Mouse (Mus musculus): ENCODE measurements around the gene Nrxn1. TPM values are rescaled to one million over a fixed set of nuclear protein-coding genes. Genes with fewer than 3 reads are reported as not detected.

Gene Nrxn1
- total RNA-seq, 1 experiment from 2014 or later = 0.47 TPM

DNA sequence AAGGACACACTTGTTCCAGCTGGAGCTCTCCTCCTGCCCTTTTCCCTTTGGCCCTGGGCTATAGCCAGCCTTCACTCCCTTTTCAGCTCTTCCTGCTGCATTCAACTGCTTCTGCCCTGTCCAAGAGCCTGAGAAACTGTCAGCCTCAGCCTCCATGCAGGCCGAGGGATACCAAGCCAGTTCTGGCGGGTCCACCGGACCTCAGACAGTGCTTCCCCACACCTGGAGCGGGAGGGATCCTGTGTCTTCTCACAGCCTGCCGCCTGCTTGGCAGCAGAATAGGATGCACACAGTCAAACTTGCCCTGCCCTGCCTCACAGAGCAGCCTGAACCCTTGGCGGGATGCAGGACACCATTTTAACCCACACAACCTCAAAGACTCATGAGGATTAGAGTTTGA is 698.3 kb downstream of the Nrxn1 start:
- ATAC-seq (ENCODE audit: extremely low read depth, insufficient number of reproducible peaks, low FRiP score, poor library complexity, severe bottlenecking) = no peak

DNA sequence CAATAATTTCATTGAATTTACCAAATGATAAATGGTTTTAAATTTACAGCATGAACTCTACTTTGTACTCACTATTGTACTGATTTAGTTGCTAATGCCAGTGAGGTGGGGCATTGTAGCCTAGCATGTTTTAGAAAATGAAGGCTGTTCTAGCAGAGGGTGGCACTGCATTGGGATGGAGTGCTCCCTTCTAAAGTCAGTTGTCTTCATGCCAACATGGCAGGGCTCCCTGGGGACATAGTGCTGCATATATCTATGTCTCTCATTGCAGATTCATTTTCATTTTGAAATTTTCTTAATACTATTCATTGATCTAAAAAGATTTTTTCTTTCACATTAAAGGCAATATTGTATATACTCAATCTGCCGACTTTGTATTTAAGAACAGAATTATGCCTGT is 700.1 kb downstream of the Nrxn1 start:
- no peak for ATAC-seq (ENCODE audit: extremely low read depth, insufficient number of reproducible peaks, low FRiP score, poor library complexity, severe bottlenecking)

DNA sequence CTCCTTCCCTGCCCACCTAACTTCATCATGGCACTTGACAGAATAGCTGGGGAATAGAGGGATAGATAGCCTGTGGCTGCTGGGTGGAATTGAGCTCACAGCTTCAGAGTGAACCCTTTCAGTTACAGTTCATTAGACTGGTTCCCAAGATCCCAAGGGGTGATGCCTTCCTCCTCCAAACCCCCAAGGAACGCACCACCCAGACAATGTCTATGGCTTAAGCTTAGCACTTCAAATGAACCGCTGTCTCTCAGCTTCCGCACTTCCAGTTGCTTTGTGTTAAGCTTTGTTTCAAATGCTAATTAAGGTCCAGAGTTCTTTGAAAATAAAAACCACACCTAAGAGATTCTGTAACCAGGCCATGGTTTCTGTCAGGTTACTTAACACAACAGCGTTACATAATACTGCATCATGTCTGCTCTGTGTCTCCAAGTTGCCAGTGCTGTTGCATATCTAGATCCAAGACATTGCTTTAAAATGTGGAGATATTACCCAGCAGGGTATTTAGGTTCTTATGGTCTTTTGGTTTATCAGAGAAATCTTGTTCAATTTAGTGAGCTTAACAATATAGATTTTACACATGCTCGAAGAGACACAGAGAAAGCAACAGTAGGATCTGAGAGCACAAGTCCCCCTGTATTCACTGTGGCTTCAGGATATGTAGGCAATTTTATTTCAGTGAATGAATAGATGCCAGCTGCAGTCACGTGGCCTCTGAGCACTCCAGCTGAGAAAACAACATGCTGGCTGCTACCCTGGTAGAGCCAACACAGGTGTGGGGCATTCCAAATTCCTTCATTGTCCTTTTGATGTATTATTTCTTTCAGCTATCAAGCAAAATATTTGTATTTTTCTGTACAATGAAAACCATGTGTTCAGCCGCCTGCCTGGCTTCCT is 702.3 kb downstream of the Nrxn1 start:
- no peak for ATAC-seq (ENCODE audit: extremely low read depth, insufficient number of reproducible peaks, low FRiP score, poor library complexity, severe bottlenecking)

DNA sequence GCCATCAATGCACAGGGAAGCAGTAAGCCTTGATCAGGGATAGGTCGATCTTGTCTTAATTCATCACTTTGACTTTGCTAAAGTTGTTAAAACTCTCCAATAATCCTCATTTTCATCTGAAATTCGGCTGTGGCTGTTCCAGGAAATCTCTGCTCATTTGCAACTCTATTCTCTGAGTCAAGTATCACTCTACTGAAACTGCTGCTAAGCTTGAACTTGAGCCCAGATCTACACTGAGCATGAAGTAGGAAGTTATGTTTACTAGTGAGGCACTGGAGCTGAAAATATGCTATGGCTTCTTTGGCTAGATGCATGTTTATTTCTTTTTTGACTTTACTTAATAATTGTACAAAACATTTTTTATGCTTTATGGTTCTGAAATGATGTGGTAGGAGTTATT is 708.0 kb downstream of the Nrxn1 start:
- ATAC-seq (ENCODE audit: extremely low read depth, insufficient number of reproducible peaks, low FRiP score, poor library complexity, severe bottlenecking) = no peak

DNA sequence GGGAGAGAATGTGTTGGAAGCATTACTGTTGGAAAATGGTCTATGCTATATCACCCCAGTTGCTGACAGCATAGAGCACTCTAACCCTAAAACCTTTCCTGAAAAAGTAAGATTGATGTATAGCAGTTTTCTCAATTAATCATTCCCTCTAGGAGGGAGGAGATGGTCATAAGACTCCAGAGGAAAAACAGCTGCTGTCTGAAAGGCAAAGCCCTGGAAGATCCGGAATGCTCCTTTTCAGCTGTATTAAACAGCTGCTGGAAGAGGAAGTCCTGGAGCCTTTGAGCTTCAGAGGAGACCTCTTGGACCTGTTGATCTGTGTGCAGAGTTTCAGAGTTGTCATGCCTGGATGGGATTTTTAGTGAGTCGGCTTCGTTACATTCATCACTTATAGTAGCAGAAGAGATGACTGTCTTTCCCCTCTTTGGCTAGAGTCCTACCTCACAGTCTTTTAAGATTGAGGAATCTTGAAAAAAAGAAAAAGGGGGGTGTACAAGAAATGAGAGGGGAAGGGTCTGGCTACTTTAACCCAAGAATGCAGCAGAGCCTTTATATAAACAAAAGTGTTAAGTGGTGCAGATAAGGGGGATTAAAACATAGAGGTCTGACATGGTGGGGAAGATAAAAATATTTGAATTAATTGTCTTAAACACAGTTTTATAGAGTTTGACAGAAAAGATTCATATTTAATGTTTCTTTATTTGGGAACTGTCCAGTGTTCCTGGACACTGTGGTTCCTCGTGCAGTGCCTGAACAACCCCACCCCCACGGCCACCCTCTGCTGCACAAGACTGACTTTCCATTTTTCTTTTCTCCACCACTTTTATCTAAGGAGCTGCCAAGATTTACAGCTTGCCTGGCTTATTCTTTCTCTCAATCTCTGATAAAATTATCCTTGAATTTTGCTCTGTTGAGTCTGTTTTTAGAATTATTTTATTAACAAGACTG is 710.1 kb downstream of the Nrxn1 start:
- no peak for ATAC-seq (ENCODE audit: extremely low read depth, insufficient number of reproducible peaks, low FRiP score, poor library complexity, severe bottlenecking)

DNA sequence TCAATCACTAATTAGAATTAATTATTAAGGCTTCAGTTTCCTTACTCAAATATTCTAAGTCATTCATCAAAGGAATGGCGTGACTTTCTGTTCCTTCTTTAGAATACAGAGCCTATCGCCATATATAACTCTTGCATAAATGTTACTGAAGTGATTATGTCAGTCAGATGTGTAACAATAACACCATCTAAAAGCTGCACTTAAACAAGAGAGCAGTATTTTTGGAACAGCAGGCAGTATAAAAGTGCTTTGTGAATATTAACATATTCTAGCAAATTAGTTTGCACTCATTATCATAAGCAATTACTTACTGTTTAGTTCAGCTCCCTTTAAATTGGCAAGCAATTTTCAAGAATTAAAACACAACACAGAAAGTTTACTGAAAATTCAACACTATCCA is 716.3 kb downstream of the Nrxn1 start:
- ATAC-seq (ENCODE audit: extremely low read depth, insufficient number of reproducible peaks, low FRiP score, poor library complexity, severe bottlenecking) = no peak

DNA sequence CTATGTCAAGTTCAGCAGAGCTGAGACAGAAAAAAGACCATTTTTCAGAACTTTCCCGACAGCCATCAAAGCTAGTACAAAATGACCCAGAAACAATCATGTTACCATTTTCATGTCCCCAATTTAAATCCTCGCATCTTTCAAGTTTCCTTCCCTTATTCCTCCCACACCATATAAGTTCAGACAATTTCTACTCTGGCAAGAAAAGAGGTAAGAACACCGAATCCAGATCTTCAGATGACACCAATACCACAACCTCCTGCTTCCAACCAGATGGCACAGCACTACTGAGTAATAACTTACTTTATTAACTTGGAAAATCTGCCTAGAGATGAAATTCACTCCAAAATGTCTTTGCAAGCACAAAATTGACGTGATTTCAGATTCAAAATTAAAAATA is 730.7 kb downstream of the Nrxn1 start:
- no peak for ATAC-seq (ENCODE audit: extremely low read depth, insufficient number of reproducible peaks, low FRiP score, poor library complexity, severe bottlenecking)

DNA sequence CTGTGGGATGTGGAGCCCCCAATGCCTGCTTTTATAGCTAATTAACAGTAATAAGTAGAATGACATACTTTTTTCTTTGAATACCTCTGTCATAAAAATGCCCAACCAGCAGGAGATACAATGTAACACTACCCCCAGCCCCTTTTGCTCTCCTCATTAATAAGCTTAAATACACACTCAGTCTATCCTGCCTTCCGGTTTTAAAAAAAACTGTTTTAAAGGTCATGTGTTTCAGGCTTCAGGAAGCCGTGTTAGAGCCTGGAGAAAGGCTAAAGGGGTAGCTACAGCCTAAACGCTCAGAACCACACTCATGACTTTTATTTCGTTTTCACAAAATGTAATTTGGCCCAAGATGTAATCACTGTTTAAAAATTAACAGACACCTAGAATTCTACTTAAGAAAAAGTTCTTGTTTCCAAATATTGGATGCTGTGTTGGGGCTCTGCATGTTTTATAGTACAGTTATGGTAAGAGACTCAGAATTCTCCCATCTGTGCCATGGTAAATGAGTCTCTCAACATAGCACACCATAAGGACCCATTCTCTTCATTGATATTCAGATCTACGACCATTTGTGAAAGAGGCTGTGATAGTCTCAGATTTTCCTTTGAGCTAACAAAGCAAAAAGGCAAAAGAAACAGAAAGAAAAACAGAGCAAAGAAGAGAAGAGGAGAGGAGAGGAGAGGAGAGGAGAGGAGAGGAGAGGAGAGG is 743.3 kb downstream of the Nrxn1 start:
- ATAC-seq (ENCODE audit: extremely low read depth, insufficient number of reproducible peaks, low FRiP score, poor library complexity, severe bottlenecking) = no peak

DNA sequence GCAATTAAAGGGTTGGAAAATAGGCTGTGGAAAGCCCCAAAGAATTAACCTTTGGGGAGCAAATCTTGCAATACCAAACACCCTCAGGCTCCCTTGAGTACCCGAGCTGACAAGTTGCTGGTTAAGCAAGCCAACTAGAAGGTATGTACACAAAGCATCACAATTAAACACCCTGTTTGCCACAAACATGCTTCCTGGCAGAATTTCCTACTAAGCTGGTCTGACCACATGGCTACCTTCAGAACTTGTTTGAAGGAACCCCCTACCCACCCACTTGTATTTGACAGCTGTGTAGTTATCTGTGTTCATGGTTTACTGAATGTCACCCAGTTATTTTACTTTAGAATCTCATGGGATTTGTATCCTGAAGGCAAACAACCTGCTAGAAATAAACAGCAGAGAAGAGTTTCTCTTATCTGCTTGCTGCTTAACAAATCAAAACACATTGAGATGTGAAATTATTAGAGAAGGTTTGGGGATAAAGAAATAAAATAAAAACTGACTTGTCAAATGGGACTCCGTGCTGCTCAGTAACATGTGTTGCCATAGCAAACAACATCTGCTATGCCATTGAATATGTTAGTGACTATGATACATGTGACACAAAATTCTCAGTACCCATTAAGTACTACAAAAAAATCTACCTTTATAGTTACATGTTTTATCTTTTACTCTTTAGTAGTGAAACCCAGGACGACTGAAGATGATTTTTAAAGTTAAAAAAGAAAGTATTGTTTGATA is 746.0 kb downstream of the Nrxn1 start:
- ATAC-seq (ENCODE audit: extremely low read depth, insufficient number of reproducible peaks, low FRiP score, poor library complexity, severe bottlenecking) = no peak

DNA sequence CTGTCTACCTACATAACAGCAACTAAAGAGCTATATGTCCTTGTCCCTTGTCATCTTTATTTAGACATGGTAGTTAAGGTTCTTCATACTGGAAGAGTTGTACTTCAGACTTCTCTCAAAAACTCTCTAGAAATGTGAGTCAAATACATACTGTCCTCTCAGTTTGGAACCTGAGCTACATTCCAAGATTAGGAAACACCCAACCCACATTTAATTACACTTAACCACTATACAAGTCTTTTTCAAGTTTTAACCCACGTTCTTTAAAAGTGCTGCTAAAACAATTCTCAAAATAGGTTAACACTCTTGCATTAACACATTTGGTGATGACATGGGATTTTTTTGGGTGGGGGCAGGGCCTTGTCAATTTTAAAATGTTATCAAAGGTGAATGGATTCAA is 759.4 kb downstream of the Nrxn1 start:
- no peak for ATAC-seq (ENCODE audit: extremely low read depth, insufficient number of reproducible peaks, low FRiP score, poor library complexity, severe bottlenecking)

DNA sequence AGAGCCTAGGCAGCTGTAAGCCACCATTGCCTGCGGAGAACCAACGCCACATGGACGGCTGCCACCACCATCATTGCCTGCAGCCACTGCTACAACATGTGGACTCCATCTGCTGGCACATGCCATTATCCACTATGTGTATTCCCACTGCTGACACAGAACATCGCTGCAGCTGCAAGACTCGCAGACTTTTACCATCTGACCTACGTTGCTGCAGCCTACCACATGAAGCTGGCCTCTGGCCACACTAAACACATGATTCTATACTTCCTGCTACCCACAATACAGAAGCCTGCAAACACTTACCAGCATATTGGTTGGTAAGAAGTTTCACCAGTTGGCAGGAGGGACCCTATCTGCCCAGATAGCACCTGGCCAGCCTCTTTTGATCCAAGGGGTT is 769.2 kb downstream of the Nrxn1 start:
- no peak for ATAC-seq (ENCODE audit: extremely low read depth, insufficient number of reproducible peaks, low FRiP score, poor library complexity, severe bottlenecking)

DNA sequence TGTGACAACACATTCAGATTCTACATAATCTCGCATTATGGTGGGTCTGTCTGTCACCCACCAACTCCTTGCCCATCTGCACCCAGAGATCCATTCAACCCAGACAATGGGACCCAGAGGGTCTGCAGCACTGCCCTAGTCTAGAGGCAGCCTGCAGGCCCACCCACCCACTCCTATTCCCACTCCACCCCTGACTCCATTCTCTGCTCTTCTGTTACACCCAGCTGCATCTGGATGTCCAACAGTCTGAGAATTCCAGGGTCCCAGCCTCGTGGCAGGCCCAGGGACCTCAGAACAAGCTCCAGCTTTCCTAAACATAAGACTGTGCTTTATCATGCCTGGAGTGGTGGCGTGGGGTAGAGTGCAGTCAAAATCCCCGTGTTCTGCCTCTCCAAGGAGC is 820.6 kb downstream of the Nrxn1 start:
- ATAC-seq (ENCODE audit: extremely low read depth, insufficient number of reproducible peaks, low FRiP score, poor library complexity, severe bottlenecking) = no peak

DNA sequence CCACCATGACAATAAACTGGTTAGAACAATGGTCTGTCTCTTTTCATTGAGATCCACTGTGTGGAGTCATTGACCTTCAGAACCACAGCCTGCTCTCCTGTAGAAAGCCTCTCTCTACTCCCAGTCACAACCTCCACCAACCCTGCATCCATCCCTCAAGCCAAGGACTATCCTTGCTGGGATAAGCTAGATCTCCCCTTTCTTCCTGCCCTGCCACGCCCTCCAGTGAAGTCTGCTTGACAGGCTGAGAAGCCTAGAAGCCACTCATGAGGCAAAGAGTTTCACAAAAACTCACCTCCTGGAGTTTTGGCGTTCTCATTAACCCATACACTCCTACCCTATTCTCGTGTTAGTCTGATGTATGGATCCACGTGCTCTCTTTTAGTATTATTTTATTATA is 821.7 kb downstream of the Nrxn1 start:
- ATAC-seq (ENCODE audit: extremely low read depth, insufficient number of reproducible peaks, low FRiP score, poor library complexity, severe bottlenecking) = no peak

DNA sequence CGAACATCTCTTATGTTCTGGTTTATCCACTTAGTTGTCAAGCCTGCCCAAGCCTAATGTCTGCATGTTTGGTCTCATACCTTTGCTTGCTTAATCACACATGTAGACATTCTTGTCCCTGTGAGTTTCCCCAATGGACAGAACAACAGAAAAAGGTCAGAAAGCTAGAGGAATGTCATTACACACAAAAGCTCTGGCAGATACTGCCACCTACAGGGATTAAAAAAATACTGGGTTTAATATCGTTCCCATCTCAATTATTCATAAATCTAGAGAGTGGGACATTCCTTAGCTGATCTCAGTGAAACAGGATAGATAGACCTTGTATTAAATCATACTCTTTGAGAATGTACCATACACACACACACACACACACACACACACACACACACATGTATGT is 823.7 kb downstream of the Nrxn1 start:
- ATAC-seq (ENCODE audit: extremely low read depth, insufficient number of reproducible peaks, low FRiP score, poor library complexity, severe bottlenecking) = no peak

DNA sequence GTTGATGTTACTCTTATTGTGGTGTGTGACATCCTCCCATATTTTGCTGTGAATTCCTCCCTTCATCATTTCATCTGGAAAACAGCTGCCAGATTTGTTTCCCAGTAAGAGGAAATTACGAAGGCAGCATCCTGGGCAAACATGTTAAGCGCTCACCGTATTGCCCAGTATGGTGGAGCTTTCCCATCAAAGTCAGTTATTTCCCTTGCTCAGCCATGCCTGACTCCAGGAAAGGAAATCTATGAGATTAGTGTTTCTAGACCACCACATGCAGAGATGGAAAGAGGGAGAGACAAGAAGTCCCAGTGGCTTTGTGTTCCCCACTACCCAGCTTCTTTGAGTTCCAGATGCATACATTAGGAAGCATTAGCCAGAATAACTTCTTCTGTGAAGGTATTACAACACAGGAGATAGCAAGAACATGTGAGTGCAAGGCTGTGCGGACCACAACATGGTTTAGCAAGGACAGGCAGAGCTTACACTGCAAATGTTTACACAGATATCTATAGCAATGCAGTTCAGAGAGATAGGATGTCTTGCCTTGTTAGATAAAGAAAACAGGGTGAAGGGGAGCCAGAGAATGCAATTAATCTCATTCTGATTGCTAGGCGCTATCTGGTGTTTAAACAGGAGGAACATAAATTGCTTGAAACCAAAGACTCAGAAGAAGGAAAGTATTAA is 839.3 kb downstream of the Nrxn1 start:
- ATAC-seq (ENCODE audit: extremely low read depth, insufficient number of reproducible peaks, low FRiP score, poor library complexity, severe bottlenecking) = no peak

DNA sequence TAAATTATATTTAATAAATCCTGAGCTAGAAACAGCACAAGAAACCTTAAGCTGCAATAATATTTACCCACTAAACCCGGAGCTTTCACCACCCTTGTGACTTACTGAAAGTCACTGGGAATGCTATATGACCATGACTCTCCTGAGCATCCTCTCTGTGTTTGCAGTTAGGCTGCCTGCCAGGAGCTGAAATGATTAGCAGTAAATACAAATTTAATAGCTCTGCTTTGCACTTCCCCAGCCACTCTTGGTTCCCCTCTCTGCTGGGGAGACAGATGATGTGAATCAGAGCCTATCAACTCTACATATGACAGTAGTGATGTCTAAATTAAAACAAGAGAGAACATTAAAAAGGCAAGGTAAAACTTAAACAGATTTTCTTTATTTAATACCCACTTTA is 840.7 kb downstream of the Nrxn1 start:
- ATAC-seq (ENCODE audit: extremely low read depth, insufficient number of reproducible peaks, low FRiP score, poor library complexity, severe bottlenecking) = no peak

DNA sequence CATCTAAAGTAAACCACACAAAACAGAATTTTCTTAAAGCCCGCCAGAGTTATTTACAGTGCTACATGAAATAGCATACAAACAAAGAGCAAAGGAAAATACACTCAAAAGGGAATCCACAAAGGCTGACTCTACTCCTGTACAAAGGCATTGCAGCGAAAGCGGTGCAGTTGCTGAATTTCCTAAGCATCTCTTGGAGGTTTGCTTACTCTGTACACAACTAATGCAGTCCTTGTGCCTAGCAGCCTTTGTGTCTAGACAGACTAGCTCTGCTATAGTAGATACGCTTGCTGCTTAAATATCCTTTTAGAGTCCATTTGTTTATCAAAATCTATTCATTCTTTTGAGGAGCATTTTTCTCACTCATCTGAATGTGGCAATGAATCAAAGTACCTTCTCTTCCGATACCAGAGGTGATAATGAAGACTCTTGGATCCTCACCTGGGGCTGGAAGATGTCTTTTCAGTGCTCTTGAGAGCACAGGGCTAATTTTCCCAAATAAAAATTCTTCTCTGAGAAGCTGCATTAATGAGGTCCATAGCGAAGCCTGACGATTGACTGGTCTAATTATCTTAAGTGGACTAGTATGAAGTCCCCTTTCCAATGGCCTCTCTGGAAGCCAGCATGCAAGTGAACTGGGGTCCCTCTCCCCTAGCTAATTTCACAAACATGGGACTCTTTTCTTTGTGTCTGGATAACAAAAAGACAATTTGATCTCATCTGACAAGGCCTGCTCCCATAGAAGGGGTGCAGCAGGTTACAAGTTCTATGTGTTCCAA is 845.6 kb downstream of the Nrxn1 start:
- ATAC-seq (ENCODE audit: extremely low read depth, insufficient number of reproducible peaks, low FRiP score, poor library complexity, severe bottlenecking) = no peak

DNA sequence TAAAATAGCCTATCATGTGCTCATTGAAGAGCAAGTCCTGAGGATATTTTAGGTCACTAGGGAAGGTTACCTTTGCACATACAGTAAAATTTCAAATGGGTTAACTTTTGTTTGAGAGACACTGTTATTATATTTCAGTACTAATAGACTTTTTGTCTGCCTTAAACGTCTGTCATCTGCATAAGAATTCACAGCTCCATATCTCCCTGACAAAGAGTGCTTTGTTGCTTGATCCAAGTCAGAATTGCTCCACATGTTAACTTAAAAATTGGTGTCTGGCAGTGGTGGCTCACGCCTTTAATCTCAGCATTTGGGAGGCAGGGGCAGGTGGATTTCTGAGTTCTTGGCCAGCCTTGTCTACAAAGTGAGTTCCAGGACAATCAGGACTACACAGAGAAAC is 848.5 kb downstream of the Nrxn1 start:
- no peak for ATAC-seq (ENCODE audit: extremely low read depth, insufficient number of reproducible peaks, low FRiP score, poor library complexity, severe bottlenecking)

Data from neutrophil, adult 5-6 weeks (primary cell).